Mouse (Mus musculus): ENCODE results near the gene Ppm1j. TPM values are rescaled to one million over a fixed set of nuclear protein-coding genes. Genes with fewer than 3 reads are reported as not detected.

Ppm1j gene
- polyA plus RNA-seq, 1 experiment from 2014 or later, result 36.6 TPM

- Histone ChIP-seq H3K27me3 (replicated peaks) (peaks cover 36% of the 10 kb centered on the region), H3K4me3 (no peak overlapping the region), H3K27ac (replicated peaks) (no peak overlapping the region), H3K9me3 (no peaks in the 10 kb centered on the region), H3K4me1 (peaks cover 58% of the 10 kb centered on the region), H3K4me2 (peak overlapping the region; percentile 8), H3K9ac (no peak overlapping the region), H3K36me3 (peaks cover 11% of the 10 kb centered on the region)
- 42% methylated on average over 14 of the region's 14 CpGs for WGBS
- no peak for ATAC-seq (ENCODE audit: extremely low read depth, insufficient number of reproducible peaks, low FRiP score, low TSS enrichment)
Measured at GRCm38 (mm10) chr3:104783971-104784500, 3.2 kb downstream of the Ppm1j start.

GRCm38 (mm10) chr3:104785284-104785683 is 4.4 kb downstream of the Ppm1j start:
- no peak overlapping the region for H3K9ac ChIP-seq
- no peak for ATAC-seq (ENCODE audit: extremely low read depth, insufficient number of reproducible peaks, low FRiP score, low TSS enrichment)

GRCm38 (mm10) chr3:104788075-104788474 is 7.2 kb downstream of the Ppm1j start, which contains the start of gene Rhoc:
Gene Rhoc, plus strand, starts transcription at chr3:104788375.
- H3K4me1 ChIP-seq, result peaks cover 63% of the 10 kb centered on the region

More at GRCm38 (mm10) chr3:104785284-104785683, 4.4 kb downstream of the Ppm1j start:
- Histone ChIP-seq H3K9me3 (no peaks in the 10 kb centered on the region), H3K4me2 (no peak overlapping the region), H3K27me3 (replicated peaks) (peaks cover 27% of the 10 kb centered on the region), H3K36me3 (peaks cover 11% of the 10 kb centered on the region), H3K27ac (replicated peaks) (no peak overlapping the region), H3K4me3 (no peak overlapping the region), H3K4me1 (peaks cover 63% of the 10 kb centered on the region)
- WGBS, result 87% methylated on average over 6 of the region's 6 CpGs

GRCm38 (mm10) chr3:104788561-104789311 is 7.9 kb downstream of the Ppm1j start:
- WGBS, result 1% methylated on average over 51 of the region's 52 CpGs
- Histone ChIP-seq H3K4me3 (peak overlapping the region; percentile 87), H3K4me2 (peak overlapping the region; percentile 96), H3K9ac (peak overlapping the region; percentile 96), H3K9me3 (no peaks in the 10 kb centered on the region), H3K27ac (replicated peaks) (peak overlapping the region; percentile 95), H3K27me3 (replicated peaks) (peaks cover 5% of the 10 kb centered on the region), H3K4me1 (peaks cover 63% of the 10 kb centered on the region), H3K36me3 (peaks cover 36% of the 10 kb centered on the region)
- ATAC-seq (ENCODE audit: extremely low read depth, insufficient number of reproducible peaks, low FRiP score, low TSS enrichment), result peak; percentile 80

More at GRCm38 (mm10) chr3:104788075-104788474, 7.2 kb downstream of the Ppm1j start, which contains the start of gene Rhoc:
- Histone ChIP-seq H3K4me3 (peak within 1 kb of the TSS; percentile 87), H3K9ac (peak within 1 kb of the TSS; percentile 96), H3K36me3 (peaks cover 30% of the 10 kb centered on the region), H3K4me2 (peak within 1 kb of the TSS; percentile 96), H3K27ac (replicated peaks) (peak within 1 kb of the TSS; percentile 95), H3K9me3 (no peaks in the 10 kb centered on the region), H3K27me3 (replicated peaks) (peaks cover 12% of the 10 kb centered on the region)
- WGBS, result 20% methylated on average over 3 of the region's 3 CpGs
- ATAC-seq (ENCODE audit: extremely low read depth, insufficient number of reproducible peaks, low FRiP score, low TSS enrichment), result no peak

GRCm38 (mm10) chr3:104789312-104789605 is 8.4 kb downstream of the Ppm1j start:
- Histone ChIP-seq H3K9ac (peak overlapping the region; percentile 96), H3K4me2 (peak overlapping the region; percentile 96), H3K4me3 (peak overlapping the region; percentile 87), H3K27ac (replicated peaks) (peak overlapping the region; percentile 95), H3K27me3 (replicated peaks) (no peaks in the 10 kb centered on the region), H3K4me1 (peaks cover 63% of the 10 kb centered on the region), H3K36me3 (peaks cover 42% of the 10 kb centered on the region), H3K9me3 (no peaks in the 10 kb centered on the region)
- WGBS, result 0% methylated on average over 10 of the region's 10 CpGs
- ATAC-seq (ENCODE audit: extremely low read depth, insufficient number of reproducible peaks, low FRiP score, low TSS enrichment), result no peak

- Histone ChIP-seq H3K4me2 (peak overlapping the region; percentile 96), H3K4me3 (peak overlapping the region; percentile 87), H3K9me3 (no peaks in the 10 kb centered on the region), H3K27ac (replicated peaks) (peak overlapping the region; percentile 95), H3K9ac (peak overlapping the region; percentile 96), H3K4me1 (peaks cover 64% of the 10 kb centered on the region), H3K27me3 (replicated peaks) (no peaks in the 10 kb centered on the region), H3K36me3 (peaks cover 44% of the 10 kb centered on the region)
- WGBS, result 15% methylated on average over 13 of the region's 13 CpGs
- ATAC-seq (ENCODE audit: extremely low read depth, insufficient number of reproducible peaks, low FRiP score, low TSS enrichment), result no peak
Measured at GRCm38 (mm10) chr3:104789822-104790221, 9.0 kb downstream of the Ppm1j start.

GRCm38 (mm10) chr3:104790401-104790937 is 9.6 kb downstream of the Ppm1j start:
- Histone ChIP-seq H3K9me3 (no peaks in the 10 kb centered on the region), H3K27me3 (replicated peaks) (no peaks in the 10 kb centered on the region), H3K4me2 (peak overlapping the region; percentile 96), H3K36me3 (peaks cover 47% of the 10 kb centered on the region), H3K9ac (peak overlapping the region; percentile 96), H3K4me3 (peak overlapping the region; percentile 87), H3K27ac (replicated peaks) (peak overlapping the region; percentile 95), H3K4me1 (peaks cover 71% of the 10 kb centered on the region)
- WGBS, result 8% methylated on average over 6 of the region's 6 CpGs
- no peak for ATAC-seq (ENCODE audit: extremely low read depth, insufficient number of reproducible peaks, low FRiP score, low TSS enrichment)

GRCm38 (mm10) chr3:104791017-104791416 is 10.2 kb downstream of the Ppm1j start:
- Histone ChIP-seq H3K4me3 (peak overlapping the region; percentile 87), H3K36me3 (peaks cover 47% of the 10 kb centered on the region), H3K27ac (replicated peaks) (peak overlapping the region; percentile 95), H3K4me1 (peaks cover 76% of the 10 kb centered on the region), H3K27me3 (replicated peaks) (no peaks in the 10 kb centered on the region), H3K9ac (peak overlapping the region; percentile 96), H3K4me2 (peak overlapping the region; percentile 96), H3K9me3 (no peaks in the 10 kb centered on the region)
- 21% methylated on average over 4 of the region's 4 CpGs for WGBS
- no peak for ATAC-seq (ENCODE audit: extremely low read depth, insufficient number of reproducible peaks, low FRiP score, low TSS enrichment)

- H3K4me2 ChIP-seq, result peak overlapping the region; percentile 96
- ATAC-seq (ENCODE audit: extremely low read depth, insufficient number of reproducible peaks, low FRiP score, low TSS enrichment), result no peak
- peaks cover 52% of the 10 kb centered on the region for H3K36me3 ChIP-seq
- H3K9ac ChIP-seq, result peak overlapping the region; percentile 96
- whole genome bisulfite sequencing, result 84% methylated on average over 8 of the region's 8 CpGs
- H3K27me3 ChIP-seq (replicated peaks), result no peaks in the 10 kb centered on the region
- H3K4me3 ChIP-seq, result peak overlapping the region; percentile 87; the same call in 1 of the 2 replicates
- peaks cover 83% of the 10 kb centered on the region for H3K4me1 ChIP-seq
- peak overlapping the region; percentile 95; the same call in 1 of the 2 replicates for H3K27ac ChIP-seq (replicated peaks)
- no peaks in the 10 kb centered on the region for H3K9me3 ChIP-seq
Measured at GRCm38 (mm10) chr3:104791671-104792070, 10.8 kb downstream of the Ppm1j start.

GRCm38 (mm10) chr3:104792360-104793270 is 11.8 kb downstream of the Ppm1j start:
- H3K9me3 ChIP-seq, result no peaks in the 10 kb centered on the region
- peak overlapping the region; percentile 70 for H3K9ac ChIP-seq
- peaks cover 61% of the 10 kb centered on the region for H3K36me3 ChIP-seq
- H3K27me3 ChIP-seq (replicated peaks), result no peaks in the 10 kb centered on the region
- H3K27ac ChIP-seq (replicated peaks), result peak overlapping the region; percentile 96
- H3K4me2 ChIP-seq, result peak overlapping the region; percentile 48
- ATAC-seq (ENCODE audit: extremely low read depth, insufficient number of reproducible peaks, low FRiP score, low TSS enrichment), result no peak
- H3K4me3 ChIP-seq, result no peak overlapping the region
- peaks cover 80% of the 10 kb centered on the region for H3K4me1 ChIP-seq
- WGBS, result 53% methylated on average over 15 of the region's 15 CpGs

Data from heart, embryonic 13.5 days (tissue).